Mouse (Mus musculus): ENCODE measurements around the gene Gm14151. TPM values are rescaled to one million over a fixed set of nuclear protein-coding genes. Genes with fewer than 3 reads are reported as not detected.
"Not testable (repeated sequence)": the region's sequence is repeated elsewhere in the genome, so short reads cannot be mapped to it uniquely, and the experiment has no call there.

The Gm14151 gene
- polyA plus RNA-seq (2012; rRNA removed) = not detected in 2 replicates
- not detected in 2 replicates for polyA plus RNA-seq (2014; fragmentation: Nextera tagmentation; extraction: Ambion mirVana)

GRCm38 (mm10) chr2:151092250-151092649 is at the start of gene Gm14151:
Gene Gm14151, minus strand, starts transcription at chr2:151092350.
- H3K36me3 ChIP-seq (ENCODE audit: control insufficient read depth, insufficient read depth, low read length); H3K27me3 ChIP-seq (ENCODE audit: control insufficient read depth, insufficient read depth, low read length); H3K4me3 ChIP-seq (replicated peaks; ENCODE audit: low read length); H3K27ac ChIP-seq (replicated peaks; ENCODE audit: low read depth, low read length); H3K4me2 ChIP-seq (replicated peaks; ENCODE audit: low read depth, low read length, severe bottlenecking); DNase-seq (ENCODE audit: low spot score); H3K9me3 ChIP-seq (ENCODE audit: control insufficient read depth, low read length); H3K4me1 ChIP-seq (ENCODE audit: control insufficient read depth, insufficient read depth, low read length); ATAC-seq (ENCODE audit: low FRiP score, low read depth); H3K9ac ChIP-seq (ENCODE audit: low read depth, low read length, severe bottlenecking): not testable (repeated sequence)
- WGBS = no CpG with 5 or more reads among the region's 3 CpGs

- ATAC-seq (ENCODE audit: low FRiP score, low read depth); H3K27ac ChIP-seq (replicated peaks; ENCODE audit: low read depth, low read length); H3K4me2 ChIP-seq (replicated peaks; ENCODE audit: low read depth, low read length, severe bottlenecking); H3K4me3 ChIP-seq (replicated peaks; ENCODE audit: low read length); H3K9ac ChIP-seq (ENCODE audit: low read depth, low read length, severe bottlenecking); H3K4me1 ChIP-seq (ENCODE audit: control insufficient read depth, insufficient read depth, low read length); H3K27me3 ChIP-seq (ENCODE audit: control insufficient read depth, insufficient read depth, low read length); DNase-seq (ENCODE audit: low spot score); H3K36me3 ChIP-seq (ENCODE audit: control insufficient read depth, insufficient read depth, low read length); H3K9me3 ChIP-seq (ENCODE audit: control insufficient read depth, low read length): not testable (repeated sequence)
- no CpG with 5 or more reads among the region's 3 CpGs for WGBS
These were observed 5.8 kb upstream of the Gm14151 start, which contains the start of gene Gm14147 for GRCm38 (mm10) chr2:151097945-151098344. Gene Gm14147, plus strand, starts transcription at chr2:151098245.

GRCm38 (mm10) chr2:151056637-151057036 is 35.5 kb downstream of the Gm14151 start:
- no peaks in the 10 kb centered on the region; the same call in 1 of the 2 replicates for H3K9me3 ChIP-seq (ENCODE audit: control insufficient read depth, low read length)
- no peaks in the 10 kb centered on the region for H3K4me1 ChIP-seq (ENCODE audit: control insufficient read depth, insufficient read depth, low read length)
- H3K4me2 ChIP-seq (replicated peaks; ENCODE audit: low read depth, low read length, severe bottlenecking) = no peak overlapping the region
- H3K4me3 ChIP-seq (replicated peaks; ENCODE audit: low read length) = no peak overlapping the region
- WGBS = 89% methylated on average over 1 of the region's 1 CpGs
- TF ChIP-seq POLR2A (IDR thresholded peaks at IDR 0.05; ENCODE audit: borderline replicate concordance, extremely low read depth, insufficient read depth, insufficient read length) = no peak
- ATAC-seq (ENCODE audit: low FRiP score, low read depth) (no peak), DNase-seq (ENCODE audit: low spot score) (no peak)
- no peak overlapping the region for H3K27ac ChIP-seq (replicated peaks; ENCODE audit: low read depth, low read length)
- no peak overlapping the region for H3K9ac ChIP-seq (ENCODE audit: low read depth, low read length, severe bottlenecking)
- no peaks in the 10 kb centered on the region for H3K36me3 ChIP-seq (ENCODE audit: control insufficient read depth, insufficient read depth, low read length)
- H3K27me3 ChIP-seq (ENCODE audit: control insufficient read depth, insufficient read depth, low read length) = no peaks in the 10 kb centered on the region

GRCm38 (mm10) chr2:151040411-151040810 is 51.7 kb downstream of the Gm14151 start:
- 88% methylated on average over 1 of the region's 1 CpGs for WGBS
- Histone ChIP-seq H3K4me1 (ENCODE audit: control insufficient read depth, insufficient read depth, low read length) (peaks cover 11% of the 10 kb centered on the region), H3K4me2 (replicated peaks; ENCODE audit: low read depth, low read length, severe bottlenecking) (no peak overlapping the region), H3K36me3 (ENCODE audit: control insufficient read depth, insufficient read depth, low read length) (no peaks in the 10 kb centered on the region), H3K4me3 (replicated peaks; ENCODE audit: low read length) (no peak overlapping the region), H3K9ac (ENCODE audit: low read depth, low read length, severe bottlenecking) (no peak overlapping the region), H3K9me3 (ENCODE audit: control insufficient read depth, low read length) (no peaks in the 10 kb centered on the region; the same call in 1 of the 2 replicates), H3K27me3 (ENCODE audit: control insufficient read depth, insufficient read depth, low read length) (no peaks in the 10 kb centered on the region), H3K27ac (replicated peaks; ENCODE audit: low read depth, low read length) (no peak overlapping the region)
- no peak for DNase-seq (ENCODE audit: low spot score)
- no peak for ATAC-seq (ENCODE audit: low FRiP score, low read depth)
- TF ChIP-seq POLR2A (IDR thresholded peaks at IDR 0.05; ENCODE audit: borderline replicate concordance, extremely low read depth, insufficient read depth, insufficient read length) = no peak

GRCm38 (mm10) chr2:151039726-151040125 is 52.4 kb downstream of the Gm14151 start:
- H3K27me3 ChIP-seq (ENCODE audit: control insufficient read depth, insufficient read depth, low read length) = no peaks in the 10 kb centered on the region
- DNase-seq (ENCODE audit: low spot score) (no peak), ATAC-seq (ENCODE audit: low FRiP score, low read depth) (no peak)
- WGBS = 41% methylated on average over 8 of the region's 8 CpGs
- H3K9me3 ChIP-seq (ENCODE audit: control insufficient read depth, low read length) = no peaks in the 10 kb centered on the region; the same call in 1 of the 2 replicates
- H3K9ac ChIP-seq (ENCODE audit: low read depth, low read length, severe bottlenecking) = peak overlapping the region; percentile 97
- H3K36me3 ChIP-seq (ENCODE audit: control insufficient read depth, insufficient read depth, low read length) = 0 out of 2 replicates have a peak, but pooled peaks cover 2% of the 10 kb centered on the region
- no peak overlapping the region for H3K27ac ChIP-seq (replicated peaks; ENCODE audit: low read depth, low read length)
- TF ChIP-seq POLR2A (IDR thresholded peaks at IDR 0.05; ENCODE audit: borderline replicate concordance, extremely low read depth, insufficient read depth, insufficient read length) = no peak
- H3K4me1 ChIP-seq (ENCODE audit: control insufficient read depth, insufficient read depth, low read length) = peaks cover 11% of the 10 kb centered on the region
- H3K4me3 ChIP-seq (replicated peaks; ENCODE audit: low read length) = peak overlapping the region; percentile 91
- peak overlapping the region; percentile 83 for H3K4me2 ChIP-seq (replicated peaks; ENCODE audit: low read depth, low read length, severe bottlenecking)
